13 mouse cellular contexts compared by ENCODE assay signal in genomic region chr11:96255111-96255995, GRCm38 (mm10). TPM values are rescaled to one million over a fixed set of nuclear protein-coding genes. Genes with fewer than 3 reads are reported as not detected.
DNase-seq lines count a peak whose midpoint lies in the region; ATAC-seq and TF ChIP-seq lines count a peak whose summit lies in the region.
"Had no signal": no experiment of that assay in that cellular context is flagged by ENCODE, and none has a peak within 500 bp of the region (broad histone marks: within the 10 kb centered on the region; RNA-seq: fewer than 3 reads in every experiment).

No protein-coding gene starts in this region.

- TF ChIP-seq CTCF in lung, embryonic 14.5 days (IDR thresholded peaks at IDR 0.05; ENCODE audit: low read depth): no peak

- H3K9me3 ChIP-seq in lung, embryonic 14.5 days (ENCODE audit: low read depth, low read length): no peaks in the 10 kb centered on the region
- H3K9me3 ChIP-seq in kidney, embryonic 15.5 days (replicated peaks): no peaks in the 10 kb centered on the region
- H3K9me3 ChIP-seq in neural tube, embryonic 15.5 days (replicated peaks): no peaks in the 10 kb centered on the region
- H3K9me3 ChIP-seq in heart, embryonic 12.5 days (replicated peaks): no peaks in the 10 kb centered on the region

- ATAC-seq in lung, embryonic 14.5 days (ENCODE audit: insufficient read depth): no peak
- ATAC-seq in kidney, embryonic 15.5 days (replicated peaks; ENCODE audit: low FRiP score): no peak
- no peak for ATAC-seq in neural tube, embryonic 15.5 days (ENCODE audit: low FRiP score)
- ATAC-seq in megakaryocyte progenitor cell, adult 5-6 weeks (replicated peaks; ENCODE audit: poor library complexity): no peak
- ATAC-seq in heart, embryonic 12.5 days (ENCODE audit: insufficient number of reproducible peaks, low FRiP score): no peak
- ATAC-seq: activated CD4-positive, CD25-positive, alpha-beta regulatory T cell, adult 4 months had no signal

- H3K4me1 ChIP-seq in lung, embryonic 14.5 days (ENCODE audit: insufficient read depth): no peaks in the 10 kb centered on the region
- H3K4me1 ChIP-seq in kidney, embryonic 15.5 days: peaks cover 86% of the 10 kb centered on the region
- peaks cover 67% of the 10 kb centered on the region for H3K4me1 ChIP-seq in neural tube, embryonic 15.5 days
- H3K4me1 ChIP-seq in heart, embryonic 12.5 days (replicated peaks): peaks cover 6% of the 10 kb centered on the region; the same call in 1 of the 2 replicates

- under 1% methylated on average over 39 of the region's 39 CpGs for WGBS in lung, embryonic 14.5 days
- 6% methylated on average over 39 of the region's 39 CpGs for WGBS in kidney, embryonic 15.5 days
- WGBS in neural tube, embryonic 15.5 days: 3% methylated on average over 39 of the region's 39 CpGs
- whole genome bisulfite sequencing in heart, embryonic 12.5 days: 1% methylated on average over 39 of the region's 39 CpGs

- H3K36me3 ChIP-seq in lung, embryonic 14.5 days (ENCODE audit: insufficient read depth): no peaks in the 10 kb centered on the region
- H3K36me3 ChIP-seq in kidney, embryonic 15.5 days: no peaks in the 10 kb centered on the region
- no peaks in the 10 kb centered on the region for H3K36me3 ChIP-seq in neural tube, embryonic 15.5 days
- no peaks in the 10 kb centered on the region for H3K36me3 ChIP-seq in heart, embryonic 12.5 days

- H3K27me3 ChIP-seq in lung, embryonic 14.5 days (ENCODE audit: insufficient read depth, low read length): peaks cover 99% of the 10 kb centered on the region
- H3K27me3 ChIP-seq in kidney, embryonic 15.5 days: 0 out of 2 replicates have a peak, but pooled peaks cover 3% of the 10 kb centered on the region
- peaks cover 20% of the 10 kb centered on the region; the same call in 1 of the 2 replicates for H3K27me3 ChIP-seq in neural tube, embryonic 15.5 days (replicated peaks)
- H3K27me3 ChIP-seq in heart, embryonic 12.5 days (replicated peaks): peaks cover 100% of the 10 kb centered on the region

- DNase-seq in lung, embryonic 14.5 days: no peak
- DNase-seq in lung, postnatal 10 days: no peak
- peak; percentile 37 for DNase-seq in embryo, embryonic 11 days
- DNase-seq: heart, adult 18-20 months; lung, postnatal 14 days had no signal

- H3K27ac ChIP-seq in lung, embryonic 14.5 days (ENCODE audit: low read depth): no peak overlapping the region
- H3K27ac ChIP-seq in kidney, embryonic 15.5 days: peak overlapping the region; percentile 95
- H3K27ac ChIP-seq in neural tube, embryonic 15.5 days (replicated peaks): no peak overlapping the region
- no peak overlapping the region for H3K27ac ChIP-seq in heart, embryonic 12.5 days (ENCODE audit: poor library complexity, severe bottlenecking)
- H3K27ac ChIP-seq: hindbrain, embryonic 14.5 days had no signal

- no peak overlapping the region for H3K9ac ChIP-seq in lung, embryonic 14.5 days
- H3K9ac ChIP-seq in kidney, embryonic 15.5 days: peak overlapping the region; percentile 39
- peak overlapping the region; percentile 38 for H3K9ac ChIP-seq in neural tube, embryonic 15.5 days (replicated peaks)
- H3K9ac ChIP-seq in heart, embryonic 12.5 days: no peak overlapping the region
- H3K9ac ChIP-seq: hindbrain, embryonic 14.5 days had no signal

- H3K4me3 ChIP-seq in lung, embryonic 14.5 days (ENCODE audit: low read depth, low read length): no peak overlapping the region
- peak overlapping the region; percentile 80 for H3K4me3 ChIP-seq in kidney, embryonic 15.5 days (replicated peaks)
- peak overlapping the region; percentile 35 for H3K4me3 ChIP-seq in neural tube, embryonic 15.5 days (replicated peaks)
- H3K4me3 ChIP-seq in heart, embryonic 12.5 days: no peak overlapping the region

- peak overlapping the region; percentile 1; the same call in 1 of the 2 replicates for H3K4me2 ChIP-seq in lung, embryonic 14.5 days
- peak overlapping the region; percentile 67 for H3K4me2 ChIP-seq in kidney, embryonic 15.5 days
- H3K4me2 ChIP-seq in neural tube, embryonic 15.5 days: peak overlapping the region; percentile 61
- H3K4me2 ChIP-seq in heart, embryonic 12.5 days: no peak overlapping the region
- H3K4me2 ChIP-seq: hindbrain, embryonic 14.5 days had no signal

RNA-seq across cellular contexts. Expression of gene Hoxb9, which starts 15.9 kb away (rescaled TPM):
- 0.08 and 0.22 TPM in 2 replicates for polyA plus RNA-seq in lung, embryonic 14.5 days (2014; fragmentation: Nextera tagmentation; extraction: Ambion mirVana)
- polyA plus RNA-seq in kidney, embryonic 15.5 days (2015; fragmentation: Nextera tagmentation; extraction: Ambion mirVana): 22.3 and 27.2 TPM in 2 replicates
- polyA plus RNA-seq in neural tube, embryonic 15.5 days (2015; fragmentation: Nextera tagmentation; extraction: Ambion mirVana): 55.7 and 57.5 TPM in 2 replicates
- total RNA-seq in megakaryocyte progenitor cell, adult 5-6 weeks (2015): not detected in 2 replicates
- total RNA-seq in megakaryocyte progenitor cell, adult 5-6 weeks (2017): not detected in 2 replicates
- 0.06 TPM in 1 of 2 replicates, not detected in the other for polyA plus RNA-seq in heart, embryonic 12.5 days (2016; fragmentation: Nextera tagmentation; extraction: Ambion mirVana)
- total RNA-seq: heart, adult 18-20 months; layer of hippocampus, postnatal 25 days had no signal

RNA-seq across cellular contexts. Expression of gene Hoxb8, which starts 26.4 kb away (rescaled TPM):
- 0.99 and 1.4 TPM in 2 replicates for polyA plus RNA-seq in lung, embryonic 14.5 days (2014; fragmentation: Nextera tagmentation; extraction: Ambion mirVana)
- 8.9 and 9.8 TPM in 2 replicates for polyA plus RNA-seq in kidney, embryonic 15.5 days (2015; fragmentation: Nextera tagmentation; extraction: Ambion mirVana)
- polyA plus RNA-seq in neural tube, embryonic 15.5 days (2015; fragmentation: Nextera tagmentation; extraction: Ambion mirVana): 63.1 and 71.8 TPM in 2 replicates
- total RNA-seq in megakaryocyte progenitor cell, adult 5-6 weeks (2015): not detected in 2 replicates
- not detected in 2 replicates for total RNA-seq in megakaryocyte progenitor cell, adult 5-6 weeks (2017)
- 0.06 TPM in 1 of 2 replicates, not detected in the other for polyA plus RNA-seq in heart, embryonic 12.5 days (2016; fragmentation: Nextera tagmentation; extraction: Ambion mirVana)
- total RNA-seq: heart, adult 18-20 months; layer of hippocampus, postnatal 25 days had no signal
- polyA plus RNA-seq: activated CD4-positive, CD25-positive, alpha-beta regulatory T cell, adult 4 months; embryonic facial prominence, embryonic 14.5 days had no signal

RNA-seq across cellular contexts. Expression of gene Hoxb7, which starts 31.1 kb away (rescaled TPM):
- polyA plus RNA-seq in lung, embryonic 14.5 days (2014; fragmentation: Nextera tagmentation; extraction: Ambion mirVana): 2.1 and 3.5 TPM in 2 replicates
- 58.5 and 62.7 TPM in 2 replicates for polyA plus RNA-seq in kidney, embryonic 15.5 days (2015; fragmentation: Nextera tagmentation; extraction: Ambion mirVana)
- polyA plus RNA-seq in neural tube, embryonic 15.5 days (2015; fragmentation: Nextera tagmentation; extraction: Ambion mirVana): 101 and 115 TPM in 2 replicates
- total RNA-seq in megakaryocyte progenitor cell, adult 5-6 weeks (2015): not detected in 2 replicates
- total RNA-seq in megakaryocyte progenitor cell, adult 5-6 weeks (2017): not detected in 2 replicates
- 0.14 and 0.22 TPM in 2 replicates for polyA plus RNA-seq in heart, embryonic 12.5 days (2016; fragmentation: Nextera tagmentation; extraction: Ambion mirVana)
- total RNA-seq: heart, adult 18-20 months; layer of hippocampus, postnatal 25 days had no signal
- polyA plus RNA-seq: activated CD4-positive, CD25-positive, alpha-beta regulatory T cell, adult 4 months had no signal

RNA-seq across cellular contexts. Expression of gene Hoxb6, which starts 36.9 kb away (rescaled TPM):
- 19.7 and 24.4 TPM in 2 replicates for polyA plus RNA-seq in lung, embryonic 14.5 days (2014; fragmentation: Nextera tagmentation; extraction: Ambion mirVana)
- 47.1 and 49.1 TPM in 2 replicates for polyA plus RNA-seq in kidney, embryonic 15.5 days (2015; fragmentation: Nextera tagmentation; extraction: Ambion mirVana)
- 109 and 135 TPM in 2 replicates for polyA plus RNA-seq in neural tube, embryonic 15.5 days (2015; fragmentation: Nextera tagmentation; extraction: Ambion mirVana)
- not detected in 2 replicates for total RNA-seq in megakaryocyte progenitor cell, adult 5-6 weeks (2015)
- total RNA-seq in megakaryocyte progenitor cell, adult 5-6 weeks (2017): 0.30 TPM in 1 of 2 replicates, not detected in the other
- polyA plus RNA-seq in heart, embryonic 12.5 days (2016; fragmentation: Nextera tagmentation; extraction: Ambion mirVana): 0.62 TPM in 1 of 2 replicates, not detected in the other
- total RNA-seq: heart, adult 18-20 months; layer of hippocampus, postnatal 25 days had no signal
- polyA plus RNA-seq: activated CD4-positive, CD25-positive, alpha-beta regulatory T cell, adult 4 months had no signal

RNA-seq across cellular contexts. Expression of gene Hoxb5, which starts 47.8 kb away (rescaled TPM):
- polyA plus RNA-seq in lung, embryonic 14.5 days (2014; fragmentation: Nextera tagmentation; extraction: Ambion mirVana): 65.9 and 76.1 TPM in 2 replicates
- 18.8 and 20.2 TPM in 2 replicates for polyA plus RNA-seq in kidney, embryonic 15.5 days (2015; fragmentation: Nextera tagmentation; extraction: Ambion mirVana)
- 39.5 and 106 TPM in 2 replicates for polyA plus RNA-seq in neural tube, embryonic 15.5 days (2015; fragmentation: Nextera tagmentation; extraction: Ambion mirVana)
- 0.07 and 0.44 TPM in 2 replicates for total RNA-seq in megakaryocyte progenitor cell, adult 5-6 weeks (2015)
- 0.14 TPM in 1 of 2 replicates, not detected in the other for total RNA-seq in megakaryocyte progenitor cell, adult 5-6 weeks (2017)
- polyA plus RNA-seq in heart, embryonic 12.5 days (2016; fragmentation: Nextera tagmentation; extraction: Ambion mirVana): 0.14 and 1.9 TPM in 2 replicates
- total RNA-seq: layer of hippocampus, postnatal 25 days had no signal
- polyA plus RNA-seq: activated CD4-positive, CD25-positive, alpha-beta regulatory T cell, adult 4 months had no signal

Comparison
In these comparisons a context has a peak if more than half of its experiments do, and no peak if none do; other contexts are left out.
1. H3K4me3 ChIP-seq: peak in kidney, embryonic 15.5 days (single experiment) and neural tube, embryonic 15.5 days (single experiment); none in lung, embryonic 14.5 days (single experiment) and heart, embryonic 12.5 days (single experiment).
2. H3K9ac ChIP-seq: peak in kidney, embryonic 15.5 days (single experiment) and neural tube, embryonic 15.5 days (single experiment); none in lung, embryonic 14.5 days (single experiment) and heart, embryonic 12.5 days (single experiment).
3. RNA of gene Hoxb9, which starts 15.9 kb away (polyA plus RNA-seq): 55.7 to 57.5 TPM in neural tube, embryonic 15.5 days and 22.3 to 27.2 TPM in kidney, embryonic 15.5 days; 0.08 to 0.22 TPM in lung, embryonic 14.5 days and 0.06 TPM in heart, embryonic 12.5 days; every median in the first group is over 10 times any median in the second.
4. RNA of gene Hoxb7, which starts 31.1 kb away (polyA plus RNA-seq): 101 to 115 TPM in neural tube, embryonic 15.5 days and 58.5 to 62.7 TPM in kidney, embryonic 15.5 days; 2.1 to 3.5 TPM in lung, embryonic 14.5 days and 0.14 to 0.22 TPM in heart, embryonic 12.5 days; every median in the first group is over 10 times any median in the second.